Mouse (Mus musculus): ENCODE measurements around the gene Itpr1. TPM values are rescaled to one million over a fixed set of nuclear protein-coding genes. Genes with fewer than 3 reads are reported as not detected.

Gene Itpr1
- polyA plus RNA-seq, 1 experiment from 2014 or later: 16.6 TPM

- no peak for ATAC-seq (ENCODE audit: insufficient number of reproducible peaks, insufficient read depth, low FRiP score, low read depth)
- H3K4me3 ChIP-seq (ENCODE audit: control insufficient read depth in 1 of 2, insufficient read depth in 1 of 2, low read depth in 1 of 2, low read length in 2 of 2): no peak overlapping the region
- H3K4me2 ChIP-seq (ENCODE audit: low read length): no peak overlapping the region
- no peaks in the 10 kb centered on the region for H3K36me3 ChIP-seq (ENCODE audit: control insufficient read depth, insufficient read depth, low read length)
- peaks cover 13 to 24% of the 10 kb centered on the region in 2 experiments for H3K4me1 ChIP-seq (ENCODE audit: control insufficient read depth in 2 of 2, insufficient read depth in 2 of 2, low read length in 2 of 2)
- 60% methylated on average over 7 of the region's 7 CpGs for WGBS
- no peak overlapping the region for H3K9ac ChIP-seq (ENCODE audit: low read length)
- H3K9me3 ChIP-seq (ENCODE audit: control insufficient read depth, low read length): no peaks in the 10 kb centered on the region
- H3K27ac ChIP-seq (replicated peaks in 1 of 2; ENCODE audit: control insufficient read depth in 1 of 2, insufficient read depth in 1 of 2, low read depth in 2 of 2, low read length in 2 of 2): no peak overlapping the region
- no peaks in the 10 kb centered on the region for H3K27me3 ChIP-seq (ENCODE audit: control insufficient read depth, insufficient read depth, low read length)
Observed at GRCm38 (mm10) chr6:108572646-108573045, 359.8 kb downstream of the Itpr1 start.

DNA sequence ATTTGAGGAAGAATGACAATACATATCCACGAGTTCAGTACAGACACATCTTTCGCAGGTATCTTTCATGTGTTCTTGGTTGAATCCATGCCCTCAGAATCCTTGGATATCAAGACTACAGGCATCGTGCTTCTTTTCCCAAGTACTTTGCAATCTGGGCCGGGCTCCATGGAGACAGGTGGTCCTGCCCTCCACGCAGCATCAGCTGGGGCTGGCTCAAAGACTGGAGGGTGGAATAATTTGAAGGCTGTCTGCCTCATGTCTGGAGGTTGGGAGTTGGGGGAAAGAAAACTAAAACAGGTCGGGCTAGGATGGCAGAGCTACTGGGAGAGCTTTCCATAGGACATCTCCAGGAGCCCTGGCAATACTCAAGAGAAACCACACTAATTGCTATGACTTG is 364.2 kb downstream of the Itpr1 start:
- H3K27me3 ChIP-seq (ENCODE audit: control insufficient read depth, insufficient read depth, low read length): no peaks in the 10 kb centered on the region
- H3K9me3 ChIP-seq (ENCODE audit: control insufficient read depth, low read length): no peaks in the 10 kb centered on the region
- H3K27ac ChIP-seq (replicated peaks in 1 of 2; ENCODE audit: control insufficient read depth in 1 of 2, insufficient read depth in 1 of 2, low read depth in 2 of 2, low read length in 2 of 2): no peak overlapping the region
- H3K9ac ChIP-seq (ENCODE audit: low read length): no peak overlapping the region
- ATAC-seq (ENCODE audit: insufficient number of reproducible peaks, insufficient read depth, low FRiP score, low read depth): no peak
- H3K4me1 ChIP-seq (ENCODE audit: control insufficient read depth in 2 of 2, insufficient read depth in 2 of 2, low read length in 2 of 2): peaks cover 0 to 3% of the 10 kb centered on the region in 2 experiments; a peak in 1 of 4 replicates
- no peak overlapping the region for H3K4me3 ChIP-seq (ENCODE audit: control insufficient read depth in 1 of 2, insufficient read depth in 1 of 2, low read depth in 1 of 2, low read length in 2 of 2)
- WGBS: 82% methylated on average over 6 of the region's 6 CpGs
- H3K36me3 ChIP-seq (ENCODE audit: control insufficient read depth, insufficient read depth, low read length): no peaks in the 10 kb centered on the region
- H3K4me2 ChIP-seq (ENCODE audit: low read length): no peak overlapping the region

DNA sequence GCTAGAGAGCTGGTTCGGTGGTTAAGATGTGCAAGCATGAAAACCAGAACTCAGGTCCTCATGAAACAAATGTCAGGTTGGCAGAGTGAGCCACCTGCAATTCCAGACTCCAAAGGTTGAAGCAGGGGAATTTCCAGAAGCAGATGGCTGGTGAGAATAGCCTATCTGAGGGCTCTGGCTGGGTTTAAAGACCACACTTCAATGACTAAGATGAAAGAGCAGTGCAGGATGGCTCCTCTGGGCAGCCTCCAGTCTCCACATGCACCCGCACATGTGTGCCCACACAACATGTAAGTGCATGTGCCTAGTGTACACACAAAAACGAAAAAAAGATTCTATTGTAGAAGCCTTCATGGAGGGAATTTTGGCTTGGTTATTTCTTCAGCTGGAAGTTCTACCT is 375.5 kb downstream of the Itpr1 start:
- no peaks in the 10 kb centered on the region for H3K9me3 ChIP-seq (ENCODE audit: control insufficient read depth, low read length)
- H3K4me2 ChIP-seq (ENCODE audit: low read length): no peak overlapping the region

DNA sequence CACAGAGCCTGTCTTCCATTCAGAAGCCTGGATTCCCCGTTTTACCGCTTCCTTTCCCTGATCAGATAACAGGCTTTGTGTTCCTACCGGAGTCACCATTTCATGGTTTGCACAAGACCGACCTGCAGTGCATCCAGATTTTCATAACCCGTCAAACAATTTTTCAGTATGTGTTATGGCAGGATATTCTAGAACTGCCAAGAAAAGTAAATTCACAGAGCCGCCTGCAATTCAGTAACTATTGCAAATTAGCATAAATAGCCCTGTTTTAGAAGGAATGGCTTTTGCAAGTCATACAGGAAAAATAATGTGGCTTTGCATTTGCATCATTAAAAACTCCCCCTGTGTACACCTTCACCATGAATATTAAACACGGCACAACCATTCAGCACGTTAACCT is 379.3 kb downstream of the Itpr1 start:
- Histone ChIP-seq H3K27ac (replicated peaks in 1 of 2; ENCODE audit: control insufficient read depth in 1 of 2, insufficient read depth in 1 of 2, low read depth in 2 of 2, low read length in 2 of 2) (no peak overlapping the region), H3K4me3 (ENCODE audit: control insufficient read depth in 1 of 2, insufficient read depth in 1 of 2, low read depth in 1 of 2, low read length in 2 of 2) (no peak overlapping the region), H3K4me1 (ENCODE audit: control insufficient read depth in 2 of 2, insufficient read depth in 2 of 2, low read length in 2 of 2) (no peaks in the 10 kb centered on the region; a peak in 1 of 4 replicates), H3K36me3 (ENCODE audit: control insufficient read depth, insufficient read depth, low read length) (no peaks in the 10 kb centered on the region), H3K4me2 (ENCODE audit: low read length) (no peak overlapping the region), H3K9me3 (ENCODE audit: control insufficient read depth, low read length) (no peaks in the 10 kb centered on the region), H3K27me3 (ENCODE audit: control insufficient read depth, insufficient read depth, low read length) (no peaks in the 10 kb centered on the region), H3K9ac (ENCODE audit: low read length) (no peak overlapping the region)
- WGBS: 72% methylated on average over 8 of the region's 8 CpGs
- no peak for ATAC-seq (ENCODE audit: insufficient number of reproducible peaks, insufficient read depth, low FRiP score, low read depth)

More for the DNA sequence above, 375.5 kb downstream of the Itpr1 start:
- Histone ChIP-seq H3K36me3 (ENCODE audit: control insufficient read depth, insufficient read depth, low read length) (no peaks in the 10 kb centered on the region), H3K9ac (ENCODE audit: low read length) (no peak overlapping the region), H3K4me3 (ENCODE audit: control insufficient read depth in 1 of 2, insufficient read depth in 1 of 2, low read depth in 1 of 2, low read length in 2 of 2) (no peak overlapping the region), H3K27me3 (ENCODE audit: control insufficient read depth, insufficient read depth, low read length) (no peaks in the 10 kb centered on the region), H3K4me1 (ENCODE audit: control insufficient read depth in 2 of 2, insufficient read depth in 2 of 2, low read length in 2 of 2) (no peaks in the 10 kb centered on the region), H3K27ac (replicated peaks in 1 of 2; ENCODE audit: control insufficient read depth in 1 of 2, insufficient read depth in 1 of 2, low read depth in 2 of 2, low read length in 2 of 2) (no peak overlapping the region)
- no peak for ATAC-seq (ENCODE audit: insufficient number of reproducible peaks, insufficient read depth, low FRiP score, low read depth)
- 67% methylated on average over 3 of the region's 3 CpGs for WGBS

GRCm38 (mm10) chr6:108592636-108593035 is 379.7 kb downstream of the Itpr1 start:
- Histone ChIP-seq H3K27me3 (ENCODE audit: control insufficient read depth, insufficient read depth, low read length) (no peaks in the 10 kb centered on the region), H3K9me3 (ENCODE audit: control insufficient read depth, low read length) (no peaks in the 10 kb centered on the region), H3K4me3 (ENCODE audit: control insufficient read depth in 1 of 2, insufficient read depth in 1 of 2, low read depth in 1 of 2, low read length in 2 of 2) (no peak overlapping the region), H3K36me3 (ENCODE audit: control insufficient read depth, insufficient read depth, low read length) (no peaks in the 10 kb centered on the region), H3K9ac (ENCODE audit: low read length) (no peak overlapping the region), H3K4me2 (ENCODE audit: low read length) (no peak overlapping the region), H3K27ac (replicated peaks in 1 of 2; ENCODE audit: control insufficient read depth in 1 of 2, insufficient read depth in 1 of 2, low read depth in 2 of 2, low read length in 2 of 2) (no peak overlapping the region), H3K4me1 (ENCODE audit: control insufficient read depth in 2 of 2, insufficient read depth in 2 of 2, low read length in 2 of 2) (no peaks in the 10 kb centered on the region; a peak in 1 of 4 replicates)
- ATAC-seq (ENCODE audit: insufficient number of reproducible peaks, insufficient read depth, low FRiP score, low read depth): no peak
- 67% methylated on average over 6 of the region's 6 CpGs for WGBS

DNA sequence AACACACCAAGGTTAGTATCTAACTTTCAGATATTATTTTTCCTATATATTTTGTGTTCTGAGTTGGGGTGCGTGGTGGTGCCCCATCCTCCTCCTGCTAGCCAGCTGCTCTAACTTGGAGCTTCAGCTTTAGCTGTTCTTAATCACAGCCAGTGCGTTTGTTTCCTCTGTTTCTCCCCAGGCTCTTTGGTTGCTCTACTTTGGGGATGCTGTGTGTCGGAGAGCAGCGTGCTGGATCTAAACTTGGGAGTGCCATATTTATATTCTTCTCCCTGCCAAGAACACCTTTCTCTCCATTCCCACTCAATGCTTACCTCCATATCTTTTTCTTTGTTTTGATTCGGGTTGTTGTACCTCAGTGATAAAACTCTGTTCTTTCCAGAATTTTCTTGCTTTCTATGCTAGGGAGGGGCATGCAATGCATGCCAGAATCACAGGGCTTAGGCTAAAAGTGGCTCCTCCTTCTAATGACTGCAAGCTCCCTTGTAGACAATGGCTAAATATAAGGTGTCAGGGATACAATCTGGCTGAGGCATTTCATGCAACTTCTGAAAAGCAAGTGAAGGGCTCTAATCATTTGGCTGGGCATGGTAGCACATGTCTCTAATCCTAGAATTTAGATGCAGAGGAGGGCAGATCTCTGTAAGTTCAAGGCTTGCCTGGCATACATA is 381.4 kb downstream of the Itpr1 start:
- Histone ChIP-seq H3K27me3 (ENCODE audit: control insufficient read depth, insufficient read depth, low read length) (no peaks in the 10 kb centered on the region), H3K4me1 (ENCODE audit: control insufficient read depth in 2 of 2, insufficient read depth in 2 of 2, low read length in 2 of 2) (no peaks in the 10 kb centered on the region; a peak in 1 of 4 replicates), H3K4me2 (ENCODE audit: low read length) (no peak overlapping the region), H3K4me3 (ENCODE audit: control insufficient read depth in 1 of 2, insufficient read depth in 1 of 2, low read depth in 1 of 2, low read length in 2 of 2) (no peak overlapping the region), H3K27ac (replicated peaks in 1 of 2; ENCODE audit: control insufficient read depth in 1 of 2, insufficient read depth in 1 of 2, low read depth in 2 of 2, low read length in 2 of 2) (no peak overlapping the region), H3K36me3 (ENCODE audit: control insufficient read depth, insufficient read depth, low read length) (no peaks in the 10 kb centered on the region), H3K9ac (ENCODE audit: low read length) (no peak overlapping the region), H3K9me3 (ENCODE audit: control insufficient read depth, low read length) (no peaks in the 10 kb centered on the region)
- 68% methylated on average over 5 of the region's 5 CpGs for WGBS
- no peak for ATAC-seq (ENCODE audit: insufficient number of reproducible peaks, insufficient read depth, low FRiP score, low read depth)

- no peak overlapping the region for H3K9ac ChIP-seq (ENCODE audit: low read length)
- H3K27me3 ChIP-seq (ENCODE audit: control insufficient read depth, insufficient read depth, low read length): no peaks in the 10 kb centered on the region
- no peaks in the 10 kb centered on the region; a peak in 1 of 4 replicates for H3K4me1 ChIP-seq (ENCODE audit: control insufficient read depth in 2 of 2, insufficient read depth in 2 of 2, low read length in 2 of 2)
- no peak overlapping the region for H3K4me2 ChIP-seq (ENCODE audit: low read length)
- H3K4me3 ChIP-seq (ENCODE audit: control insufficient read depth in 1 of 2, insufficient read depth in 1 of 2, low read depth in 1 of 2, low read length in 2 of 2): no peak overlapping the region
- WGBS: 83% methylated on average over 4 of the region's 4 CpGs
- H3K27ac ChIP-seq (replicated peaks in 1 of 2; ENCODE audit: control insufficient read depth in 1 of 2, insufficient read depth in 1 of 2, low read depth in 2 of 2, low read length in 2 of 2): no peak overlapping the region
- no peaks in the 10 kb centered on the region for H3K9me3 ChIP-seq (ENCODE audit: control insufficient read depth, low read length)
- no peak for ATAC-seq (ENCODE audit: insufficient number of reproducible peaks, insufficient read depth, low FRiP score, low read depth)
- no peaks in the 10 kb centered on the region for H3K36me3 ChIP-seq (ENCODE audit: control insufficient read depth, insufficient read depth, low read length)
Observed at GRCm38 (mm10) chr6:108598691-108599090, 385.8 kb downstream of the Itpr1 start.

- 86% methylated on average over 2 of the region's 2 CpGs for WGBS
- no peak overlapping the region for H3K9ac ChIP-seq (ENCODE audit: low read length)
- no peaks in the 10 kb centered on the region for H3K27me3 ChIP-seq (ENCODE audit: control insufficient read depth, insufficient read depth, low read length)
- no peak overlapping the region for H3K4me2 ChIP-seq (ENCODE audit: low read length)
- no peak overlapping the region for H3K27ac ChIP-seq (replicated peaks in 1 of 2; ENCODE audit: control insufficient read depth in 1 of 2, insufficient read depth in 1 of 2, low read depth in 2 of 2, low read length in 2 of 2)
- H3K9me3 ChIP-seq (ENCODE audit: control insufficient read depth, low read length): no peaks in the 10 kb centered on the region
- H3K4me1 ChIP-seq (ENCODE audit: control insufficient read depth in 2 of 2, insufficient read depth in 2 of 2, low read length in 2 of 2): no peaks in the 10 kb centered on the region; a peak in 1 of 4 replicates
- no peak overlapping the region for H3K4me3 ChIP-seq (ENCODE audit: control insufficient read depth in 1 of 2, insufficient read depth in 1 of 2, low read depth in 1 of 2, low read length in 2 of 2)
- H3K36me3 ChIP-seq (ENCODE audit: control insufficient read depth, insufficient read depth, low read length): no peaks in the 10 kb centered on the region
- ATAC-seq (ENCODE audit: insufficient number of reproducible peaks, insufficient read depth, low FRiP score, low read depth): no peak
Observed at GRCm38 (mm10) chr6:108599317-108599716, 386.4 kb downstream of the Itpr1 start.

All from heart, embryonic 14.5 days (tissue).